Comparison of ENCODE assay signal across 28 mouse cellular contexts in the genomic region with DNA sequence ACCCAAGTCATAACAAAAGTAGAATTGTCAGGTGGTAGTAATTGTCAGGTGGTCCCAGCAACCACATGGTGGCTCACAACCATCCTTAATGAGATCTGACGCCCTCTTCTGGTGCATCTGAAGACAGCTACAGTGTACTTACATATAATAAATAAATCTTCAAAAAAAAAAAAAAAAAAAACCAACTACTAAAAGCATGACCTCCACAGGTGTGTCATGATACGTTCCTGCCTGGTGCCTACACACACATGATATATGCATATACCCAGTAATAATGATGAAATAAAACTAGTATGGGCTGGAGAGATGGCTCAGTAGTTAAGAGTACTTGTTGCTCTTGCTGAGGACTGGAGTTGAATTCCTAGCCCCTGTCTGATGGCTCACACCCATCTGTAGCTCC. TPM values are rescaled to one million over a fixed set of nuclear protein-coding genes. Genes with fewer than 3 reads are reported as not detected.
DNase-seq lines count a peak whose midpoint lies in the region; TF ChIP-seq lines count a peak whose summit lies in the region.
"Had no signal": no experiment of that assay in that cellular context is flagged by ENCODE, and none has a peak within 500 bp of the region (broad histone marks: within the 10 kb centered on the region; RNA-seq: fewer than 3 reads in every experiment).

No protein-coding gene starts in this region.

- no peak overlapping the region for H3K4me3 ChIP-seq in layer of hippocampus, adult 2 months
- H3K4me3 ChIP-seq in CH12.LX (replicated peaks in 1 of 3; ENCODE audit: low read depth in 2 of 3, low read length in 2 of 3, poor library complexity in 1 of 3), result no peak overlapping the region
- no peak overlapping the region for H3K4me3 ChIP-seq in MEL (ENCODE audit: control insufficient read depth in 1 of 2, insufficient read depth in 1 of 2, low read depth in 2 of 2, low read length in 2 of 2)
- H3K4me3 ChIP-seq: embryonic facial prominence, embryonic 13.5 days; embryonic facial prominence, embryonic 15.5 days; erythroblast, embryonic 14.5 days; forebrain, embryonic 10.5 days; forebrain, embryonic 12.5 days had no signal

- dilution Hi-C loops in CH12.LX (cut with MboI; ENCODE audit: extremely low pct_ligation_motif_present, extremely low pct_unique_long_range_greater_than_20kb, low sequenced_read_pairs), result no loop called here

- H3K27me3 ChIP-seq in CH12.LX (replicated peaks) (no peaks in the 10 kb centered on the region), MEL (ENCODE audit: control insufficient read depth in 1 of 2, insufficient read depth in 2 of 2, low read length in 2 of 2) (no peaks in the 10 kb centered on the region; a peak in 3 of 4 replicates)
- H3K27me3 ChIP-seq: embryonic facial prominence, embryonic 13.5 days; embryonic facial prominence, embryonic 15.5 days had no signal

- H3K79me2 ChIP-seq in CH12.LX (replicated peaks; ENCODE audit: control insufficient read depth, extremely low read depth, insufficient read depth, poor library complexity, severe bottlenecking) (no peaks in the 10 kb centered on the region), MEL (ENCODE audit: control insufficient read depth, insufficient read depth, low read length, poor library complexity) (no peaks in the 10 kb centered on the region)

- TF ChIP-seq POLR2A in CH12.LX (IDR thresholded peaks at IDR 0.05; ENCODE audit: low read depth, low read length) (no peak), MEL (IDR thresholded peaks at IDR 0.05; ENCODE audit: control insufficient read depth in 1 of 2, insufficient read depth in 1 of 2, low read depth in 1 of 2, low read length in 2 of 2, poor library complexity in 1 of 2) (no peak)

- TF ChIP-seq RAD21 in CH12.LX (IDR thresholded peaks at IDR 0.05; ENCODE audit: low read depth, low read length), result no peak; the same call in 1 of the 2 replicates
- no peak for TF ChIP-seq RAD21 in MEL (IDR thresholded peaks at IDR 0.05; ENCODE audit: low read depth, low read length)

- DNase-seq in layer of hippocampus, adult 2 months (ENCODE audit: low spot score in 2 of 2), result no peak
- DNase-seq in layer of hippocampus, adult 11-12 months (ENCODE audit: low spot score), result no peak
- DNase-seq in A20 (ENCODE audit: low read depth, low spot score), result peak; percentile 42
- no peak for DNase-seq in CH12.LX (ENCODE audit: extremely low read depth)
- DNase-seq in MEL (ENCODE audit: low read depth, low spot score), result no peak
- DNase-seq in left cerebral cortex, adult 8-10 months (ENCODE audit: low spot score in 2 of 2), result no peak
- no peak for DNase-seq in testis, postnatal 14 days (ENCODE audit: low spot score)
- no peak for DNase-seq in layer of hippocampus, postnatal 36 days
- DNase-seq: adrenal gland, adult 2 months; adrenal gland, postnatal 10 days; adrenal gland, postnatal 25 days; B cell, adult 2 months; cerebellum, adult 11 months; cerebellum, adult 18-20 months; cerebellum, adult 8-10 months; cerebellum, adult 9-11 months; cerebellum, postnatal 14 days; cerebellum, postnatal 36 days; embryo, embryonic 11 days had no signal

- H3K27ac ChIP-seq in layer of hippocampus, adult 2 months, result no peak overlapping the region
- no peak overlapping the region for H3K27ac ChIP-seq in CH12.LX (ENCODE audit: insufficient read depth, low read depth)
- H3K27ac ChIP-seq in MEL (ENCODE audit: control insufficient read depth, low read depth, low read length), result no peak overlapping the region
- H3K27ac ChIP-seq: embryonic facial prominence, embryonic 13.5 days; embryonic facial prominence, embryonic 15.5 days; forebrain, embryonic 10.5 days; forebrain, embryonic 12.5 days had no signal

- TF ChIP-seq CTCF in layer of hippocampus, adult 2 months (conservative IDR thresholded peaks at IDR 0.05), result 0 out of 2 replicates have a peak, but pooled peaks have one; percentile 22
- TF ChIP-seq CTCF in CH12.LX (conservative IDR thresholded peaks at IDR 0.05 in 1 of 2, IDR thresholded peaks at IDR 0.05 in 1 of 2; ENCODE audit: low read depth in 2 of 2, low read length in 2 of 2), result peak in 1 of 2 experiments; percentile 44; a peak in 2 of 4 replicates
- peak in 1 of 3 experiments; percentile 21; a peak in 1 of 6 replicates for TF ChIP-seq CTCF in MEL (IDR thresholded peaks at IDR 0.05 in 2 of 3, conservative IDR thresholded peaks at IDR 0.05 in 1 of 3; ENCODE audit: control insufficient read depth in 1 of 3, insufficient read depth in 1 of 3, low read depth in 2 of 3, low read length in 3 of 3, poor library complexity in 1 of 3, severe bottlenecking in 1 of 3)

- no peaks in the 10 kb centered on the region for H3K36me3 ChIP-seq in CH12.LX (replicated peaks in 1 of 2; ENCODE audit: control insufficient read depth in 1 of 2, insufficient read depth in 1 of 2, low read length in 1 of 2)
- H3K36me3 ChIP-seq in MEL (ENCODE audit: control insufficient read depth in 1 of 2, insufficient read depth in 2 of 2, low read length in 2 of 2), result no peaks in the 10 kb centered on the region; a peak in 1 of 4 replicates
- H3K36me3 ChIP-seq: embryonic facial prominence, embryonic 13.5 days; embryonic facial prominence, embryonic 15.5 days; forebrain, embryonic 10.5 days; forebrain, embryonic 12.5 days; G1E had no signal

- H3K9me3 ChIP-seq in CH12.LX (replicated peaks; ENCODE audit: low read length) (no peaks in the 10 kb centered on the region), MEL (replicated peaks; ENCODE audit: insufficient read depth, low read length) (no peaks in the 10 kb centered on the region)
- H3K9me3 ChIP-seq: embryonic facial prominence, embryonic 13.5 days; embryonic facial prominence, embryonic 15.5 days; forebrain, embryonic 10.5 days; forebrain, embryonic 12.5 days; G1E had no signal

- TF ChIP-seq EP300 in CH12.LX (IDR thresholded peaks at IDR 0.05; ENCODE audit: low read length), result no peak
- TF ChIP-seq EP300 in MEL (IDR thresholded peaks at IDR 0.05; ENCODE audit: low read depth in 1 of 2, low read length in 2 of 2), result no peak

- in situ Hi-C loops in CH12.LX (cut with MboI; ENCODE audit: low pct_ligation_motif_present, low pct_unique_long_range_greater_than_20kb, low sequenced_read_pairs), result no loop called here

- no peak overlapping the region for H3K4me2 ChIP-seq in CH12.LX (ENCODE audit: insufficient read depth, low read depth, poor library complexity, severe bottlenecking)
- H3K4me2 ChIP-seq: embryonic facial prominence, embryonic 13.5 days; embryonic facial prominence, embryonic 15.5 days; forebrain, embryonic 12.5 days had no signal

- H3K9ac ChIP-seq in CH12.LX (ENCODE audit: insufficient read depth, low read depth), result no peak overlapping the region
- H3K9ac ChIP-seq in MEL (ENCODE audit: control insufficient read depth, low read depth, low read length, poor library complexity, severe bottlenecking), result no peak overlapping the region
- H3K9ac ChIP-seq: embryonic facial prominence, embryonic 13.5 days; embryonic facial prominence, embryonic 15.5 days; forebrain, embryonic 12.5 days had no signal

- H3K4me1 ChIP-seq in CH12.LX (ENCODE audit: control insufficient read depth in 1 of 2, insufficient read depth in 2 of 2), result peaks cover 15 to 41% of the 10 kb centered on the region in 2 experiments
- peaks cover 3 to 9% of the 10 kb centered on the region in 2 experiments; a peak in 2 of 4 replicates for H3K4me1 ChIP-seq in MEL (ENCODE audit: control insufficient read depth in 1 of 2, insufficient read depth in 2 of 2, low read length in 2 of 2)

RNA-seq across cellular contexts. Expression of a gene that starts 4.6 kb away (rescaled TPM):
- 10 to 100 TPM; 40.2 to 44.5 TPM for total RNA-seq in layer of hippocampus, adult 2 months (2021)
- 3.1 and 4.7 TPM in 2 replicates for total RNA-seq in CH12.LX (2012; rRNA removed)
- total RNA-seq in CH12.LX (2014; rRNA removed), result 1.2 and 2.1 TPM in 2 replicates
- 8.7 and 10.5 TPM in 2 replicates for polyA plus RNA-seq in CH12.LX (2012; ENCODE audit: insufficient read length, low read depth)
- total RNA-seq in MEL (2012; rRNA removed), result not detected in 2 replicates
- not detected for polyA plus RNA-seq in MEL (2012; ENCODE audit: insufficient read depth in 1 of 2, insufficient read length in 2 of 2, low read depth in 1 of 2, low replicate concordance in 2 of 2, missing spikeins in 1 of 2)
- 10 to 100 TPM; 53.1 to 58.8 (median 56.7) TPM for total RNA-seq in left cerebral cortex, adult 8-10 months (2022)
- 10 to 100 TPM; 39.9 to 40.7 TPM for total RNA-seq in layer of hippocampus, postnatal 36 days (2021)
- total RNA-seq: common myeloid progenitor, adult 5-6 weeks; G1E had no signal
- polyA plus RNA-seq: erythroblast, embryonic 14.5 days; G1E had no signal

RNA-seq across cellular contexts. Expression of a gene that starts 19.3 kb away (rescaled TPM):
- 100 to 1,000 TPM; 169 to 171 TPM for total RNA-seq in layer of hippocampus, adult 2 months (2021)
- total RNA-seq in CH12.LX (2012; rRNA removed) (15.6 and 16.7 TPM in 2 replicates), CH12.LX (2014; rRNA removed) (3.6 and 4.4 TPM in 2 replicates), MEL (2012; rRNA removed) (not detected in 2 replicates)
- polyA plus RNA-seq in CH12.LX (2012; ENCODE audit: insufficient read length, low read depth) (17.9 and 19.5 TPM in 2 replicates), MEL (2012; ENCODE audit: insufficient read depth in 1 of 2, insufficient read length in 2 of 2, low read depth in 1 of 2, low replicate concordance in 2 of 2, missing spikeins in 1 of 2) (under 1 TPM in 1 of 2 experiments, not detected in 1; 0.01 TPM)
- 100 to 1,000 TPM; 173 to 184 (median 176) TPM for total RNA-seq in left cerebral cortex, adult 8-10 months (2022)
- 100 to 1,000 TPM; 168 to 169 TPM for total RNA-seq in layer of hippocampus, postnatal 36 days (2021)

RNA-seq across cellular contexts. Expression of a gene that starts 20.1 kb away (rescaled TPM):
- total RNA-seq in layer of hippocampus, adult 2 months (2021), result 10 to 100 TPM; 14.5 to 15.4 TPM
- total RNA-seq in CH12.LX (2012; rRNA removed) (16.3 and 20.3 TPM in 2 replicates), CH12.LX (2014; rRNA removed) (2.8 and 2.9 TPM in 2 replicates), MEL (2012; rRNA removed) (0.81 and 1.4 TPM in 2 replicates)
- polyA plus RNA-seq in CH12.LX (2012; ENCODE audit: insufficient read length, low read depth) (3.7 and 5.0 TPM in 2 replicates), MEL (2012; ENCODE audit: insufficient read depth in 1 of 2, insufficient read length in 2 of 2, low read depth in 1 of 2, low replicate concordance in 2 of 2, missing spikeins in 1 of 2) (1 to 10 TPM in 1 of 2 experiments, not detected in 1; 1.5 TPM)
- 10 to 100 TPM; 13.5 to 15.9 (median 15.3) TPM for total RNA-seq in left cerebral cortex, adult 8-10 months (2022)
- total RNA-seq in layer of hippocampus, postnatal 36 days (2021), result 10 to 100 TPM; 12.5 to 14.8 TPM
- polyA plus RNA-seq: CD4-positive, CD25-positive, alpha-beta regulatory T cell, adult 4 months had no signal

RNA-seq across cellular contexts. Expression of a gene that starts 24.2 kb away (rescaled TPM):
- not detected for total RNA-seq in layer of hippocampus, adult 2 months (2021)
- total RNA-seq in CH12.LX (2012; rRNA removed) (29.6 and 58.7 TPM in 2 replicates), CH12.LX (2014; rRNA removed) (14.1 and 17.2 TPM in 2 replicates), MEL (2012; rRNA removed) (not detected in 2 replicates)
- polyA plus RNA-seq in CH12.LX (2012; ENCODE audit: insufficient read length, low read depth) (12.3 TPM in 2 replicates), MEL (2012; ENCODE audit: insufficient read depth in 1 of 2, insufficient read length in 2 of 2, low read depth in 1 of 2, low replicate concordance in 2 of 2, missing spikeins in 1 of 2) (not detected)
- under 1 TPM in 2 of 4 experiments, not detected in 2; 0.18 to 0.34 TPM for total RNA-seq in left cerebral cortex, adult 8-10 months (2022)
- total RNA-seq in layer of hippocampus, postnatal 36 days (2021), result not detected
- total RNA-seq: common myeloid progenitor, adult 5-6 weeks; G1E had no signal
- polyA plus RNA-seq: forebrain, embryonic 10.5 days; forebrain, embryonic 16.5 days; G1E had no signal

RNA-seq across cellular contexts. Expression of a gene that starts 31.3 kb away (rescaled TPM):
- total RNA-seq in layer of hippocampus, adult 2 months (2021), result 10 to 100 TPM; 41.7 to 42.6 TPM
- total RNA-seq in CH12.LX (2012; rRNA removed) (108 and 116 TPM in 2 replicates), CH12.LX (2014; rRNA removed) (53.7 and 57.4 TPM in 2 replicates), MEL (2012; rRNA removed) (60.0 and 68.1 TPM in 2 replicates)
- polyA plus RNA-seq in CH12.LX (2012; ENCODE audit: insufficient read length, low read depth) (182 and 190 TPM in 2 replicates), MEL (2012; ENCODE audit: insufficient read depth in 1 of 2, insufficient read length in 2 of 2, low read depth in 1 of 2, low replicate concordance in 2 of 2, missing spikeins in 1 of 2) (100 to 1,000 TPM; 125 to 183 TPM)
- total RNA-seq in left cerebral cortex, adult 8-10 months (2022), result 10 to 100 TPM; 47.1 to 49.2 (median 47.9) TPM
- total RNA-seq in layer of hippocampus, postnatal 36 days (2021), result 10 to 100 TPM; 39.7 to 41.8 TPM

Comparison
In these comparisons a context has a peak if more than half of its experiments do, and no peak if none do; other contexts are left out.
1. RNA of a gene that starts 4.6 kb away (total RNA-seq): 53.1 to 58.8 TPM in left cerebral cortex, adult 8-10 months, 40.2 to 44.5 TPM in layer of hippocampus, adult 2 months and 39.9 to 40.7 TPM in layer of hippocampus, postnatal 36 days; 1.2 to 4.7 TPM in CH12.LX and not detected in MEL; every median in the first group is over 4 times any median in the second.
2. RNA of a gene that starts 19.3 kb away (total RNA-seq): 173 to 184 TPM in left cerebral cortex, adult 8-10 months, 169 to 171 TPM in layer of hippocampus, adult 2 months and 168 to 169 TPM in layer of hippocampus, postnatal 36 days; 3.6 to 16.7 TPM in CH12.LX and not detected in MEL; every median in the first group is over 4 times any median in the second.